Mouse (Mus musculus) hindbrain, embryonic 12.5 days (tissue): ENCODE measurements around the gene Pcdh18. TPM values are rescaled to one million over a fixed set of nuclear protein-coding genes. Genes with fewer than 3 reads are reported as not detected.

Source experiments
- ATAC-seq: fragments of 200-750 bp; cut with Nextera tagmentation; 2 replicates; pipeline ENCODE4 v1.8.0; 2017; ENCODE audit warnings: moderate TSS enrichment; ENCODE audit not compliant: low FRiP score
- H3K27ac ChIP-seq: fragments of 300-500 bp; sonication (generic); 2 replicates; pipeline ENCODE4 v1.5.1; 2016; ENCODE audit warnings: mild to moderate bottlenecking
- H3K27me3 ChIP-seq: fragments of 300-500 bp; sonication (generic); 2 replicates; pipeline ENCODE4 v1.6.1; 2016; ENCODE audit warnings: mild to moderate bottlenecking
- H3K36me3 ChIP-seq: fragments of 300-500 bp; sonication (generic); 2 replicates; pipeline ENCODE4 v1.6.1; 2016; ENCODE audit warnings: mild to moderate bottlenecking
- H3K4me1 ChIP-seq: fragments of 300-500 bp; sonication (generic); 2 replicates; pipeline ENCODE4 v1.6.1; 2016
- H3K4me2 ChIP-seq: fragments of 300-500 bp; sonication (generic); replicated peaks from 2 replicates; pipeline ENCODE4 v1.6.1; 2016; ENCODE audit warnings: mild to moderate bottlenecking
- H3K4me3 ChIP-seq: fragments of 300-500 bp; sonication (generic); 2 replicates; pipeline ENCODE4 v1.5.1; 2016; ENCODE audit warnings: mild to moderate bottlenecking
- H3K9ac ChIP-seq: fragments of 300-500 bp; sonication (generic); 2 replicates; pipeline ENCODE4 v1.6.1; 2016; ENCODE audit warnings: mild to moderate bottlenecking, moderate library complexity
- H3K9me3 ChIP-seq: fragments of 300-500 bp; sonication (generic); replicated peaks from 2 replicates; pipeline ENCODE4 v1.6.1; 2016; ENCODE audit warnings: mild to moderate bottlenecking
- WGBS: fragments of 180-500 bp; shearing (Covaris S2); methylation state at CpG from one replicate; pipeline ENCODE4 v1.1.7; 2016; 5-methylcytosine and 5-hydroxymethylcytosine counted together
- polyA plus RNA-seq: library from polyadenylated mRNA; unstranded; fragments of >200 nt; fragmentation: Nextera tagmentation; extraction: Ambion mirVana; gene quantifications from 2 replicates; pipeline ENCODE4 v1.2.1, GENCODE M21; 2016

Gene Pcdh18
- polyA plus RNA-seq, 1 experiment from 2014 or later, result 78.8 TPM

DNA sequence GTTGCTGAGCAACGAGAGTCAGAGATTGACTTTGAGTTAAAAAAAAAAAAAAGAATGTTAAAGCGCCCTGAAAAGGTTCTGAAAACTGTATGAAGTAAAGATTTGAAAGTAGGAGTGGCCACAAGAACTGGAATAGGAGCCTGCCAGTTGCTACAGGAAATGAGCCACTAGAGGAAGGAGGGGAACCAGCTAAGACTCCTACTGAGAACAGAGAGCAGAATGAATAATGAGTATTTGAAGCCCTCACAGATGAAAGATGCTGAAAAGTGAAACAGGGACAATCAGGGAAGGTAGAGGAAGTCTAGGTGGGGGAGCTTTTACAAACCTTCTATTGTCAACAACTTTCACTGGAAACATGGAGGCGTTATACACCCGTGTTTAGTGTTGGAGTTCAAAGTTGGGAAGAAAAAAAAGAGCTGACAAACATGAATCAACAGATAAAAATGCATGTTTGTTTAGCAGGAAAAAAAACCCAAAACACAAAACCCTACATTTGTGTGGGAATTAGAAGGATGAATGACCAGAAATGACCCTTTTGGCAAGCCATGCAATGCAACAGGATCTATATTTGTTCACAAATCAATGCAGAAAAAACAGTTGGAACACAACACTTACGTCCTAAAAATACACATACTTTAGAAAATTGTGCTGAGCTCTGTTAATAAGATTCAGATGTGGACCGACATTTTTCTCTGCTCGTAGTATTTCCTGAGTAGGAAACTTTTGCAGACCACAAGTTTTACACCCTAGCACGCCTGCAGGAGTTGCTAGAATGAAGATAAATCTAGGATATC lies 7.4 kb downstream of the Pcdh18 start:
- Histone ChIP-seq H3K9me3 (no peaks in the 10 kb centered on the region), H3K27ac (no peak overlapping the region), H3K4me3 (no peak overlapping the region), H3K36me3 (peaks cover 52% of the 10 kb centered on the region), H3K9ac (no peak overlapping the region), H3K4me2 (no peak overlapping the region), H3K4me1 (peaks cover 33% of the 10 kb centered on the region), H3K27me3 (no peaks in the 10 kb centered on the region)
- ATAC-seq, result no peak
- 60% methylated on average over 8 of the region's 8 CpGs for WGBS

DNA sequence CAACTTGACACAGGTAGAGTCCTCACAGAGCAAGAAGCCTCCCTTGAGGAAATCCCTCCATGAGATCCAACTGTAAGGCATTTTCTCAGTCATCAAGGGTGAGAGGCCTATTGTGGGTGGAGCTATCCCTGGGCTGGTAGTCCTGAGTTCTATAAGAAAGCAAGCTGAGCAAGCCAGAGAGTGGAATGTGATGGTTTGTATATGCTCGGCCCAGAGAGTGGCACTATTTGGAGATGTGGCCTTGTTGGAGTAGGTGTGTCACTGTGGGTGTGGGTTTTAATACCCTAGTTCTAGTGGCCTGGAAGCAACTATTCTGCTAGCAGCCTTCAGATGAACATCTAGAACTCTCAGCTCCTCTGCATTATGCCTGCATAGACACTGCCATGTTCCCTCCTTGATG lies 9.1 kb downstream of the Pcdh18 start:
- no peak for ATAC-seq
- peaks cover 54% of the 10 kb centered on the region for H3K36me3 ChIP-seq
- 96% methylated on average over 1 of the region's 1 CpGs for WGBS
- H3K4me1 ChIP-seq, result peaks cover 18% of the 10 kb centered on the region
- no peak overlapping the region for H3K9ac ChIP-seq
- no peak overlapping the region for H3K27ac ChIP-seq
- no peak overlapping the region for H3K4me2 ChIP-seq
- no peaks in the 10 kb centered on the region for H3K27me3 ChIP-seq
- H3K4me3 ChIP-seq, result no peak overlapping the region
- H3K9me3 ChIP-seq, result no peaks in the 10 kb centered on the region

DNA sequence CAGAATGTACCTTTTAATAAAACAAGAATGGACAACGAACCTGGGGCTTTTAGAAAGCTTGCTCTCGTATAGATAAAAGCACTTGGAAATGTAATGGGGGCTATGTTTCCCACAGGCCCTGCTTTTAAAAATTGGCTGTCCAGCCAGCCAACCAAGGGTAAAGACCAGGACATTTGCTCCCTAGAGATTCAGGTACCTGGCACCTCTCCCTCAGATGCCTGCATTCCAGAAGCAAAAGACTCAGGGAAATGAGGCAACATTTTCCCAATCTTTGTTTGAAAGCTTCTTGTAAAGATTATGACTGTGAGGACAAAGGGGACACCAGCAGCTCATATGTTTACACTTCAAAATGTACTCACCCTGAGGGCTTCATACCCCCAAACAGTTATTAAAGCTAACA lies 18.1 kb downstream of the Pcdh18 start:
- Histone ChIP-seq H3K36me3 (0 out of 2 replicates have a peak, but pooled peaks cover 5% of the 10 kb centered on the region), H3K4me1 (no peaks in the 10 kb centered on the region), H3K9ac (no peak overlapping the region), H3K4me2 (no peak overlapping the region), H3K9me3 (no peaks in the 10 kb centered on the region), H3K27me3 (no peaks in the 10 kb centered on the region), H3K4me3 (no peak overlapping the region), H3K27ac (no peak overlapping the region)
- no peak for ATAC-seq
- whole genome bisulfite sequencing, result 78% methylated on average over 2 of the region's 2 CpGs

DNA sequence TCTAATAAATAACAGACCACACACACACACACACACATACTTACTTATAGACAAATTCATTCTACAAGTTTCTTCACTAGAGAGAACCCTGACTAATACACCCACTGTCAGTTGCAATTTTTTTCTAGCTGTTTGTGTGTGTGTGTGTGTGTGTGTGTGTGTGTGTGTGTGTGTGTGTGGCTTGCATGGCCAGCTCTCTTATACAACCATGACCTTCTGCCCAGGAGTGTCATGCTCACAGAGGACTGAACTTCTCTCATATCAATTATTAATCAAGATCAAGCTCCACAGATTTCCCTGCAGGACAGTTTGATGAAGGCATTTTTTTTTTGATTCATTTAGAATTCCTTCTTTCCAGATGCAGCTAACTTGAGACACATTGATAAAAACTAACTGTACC lies 18.6 kb downstream of the Pcdh18 start:
- Histone ChIP-seq H3K36me3 (0 out of 2 replicates have a peak, but pooled peaks cover under 1% of the 10 kb centered on the region), H3K9me3 (no peaks in the 10 kb centered on the region), H3K9ac (no peak overlapping the region), H3K4me1 (no peaks in the 10 kb centered on the region), H3K27me3 (no peaks in the 10 kb centered on the region), H3K4me3 (no peak overlapping the region), H3K4me2 (no peak overlapping the region), H3K27ac (no peak overlapping the region)
- ATAC-seq, result no peak

DNA sequence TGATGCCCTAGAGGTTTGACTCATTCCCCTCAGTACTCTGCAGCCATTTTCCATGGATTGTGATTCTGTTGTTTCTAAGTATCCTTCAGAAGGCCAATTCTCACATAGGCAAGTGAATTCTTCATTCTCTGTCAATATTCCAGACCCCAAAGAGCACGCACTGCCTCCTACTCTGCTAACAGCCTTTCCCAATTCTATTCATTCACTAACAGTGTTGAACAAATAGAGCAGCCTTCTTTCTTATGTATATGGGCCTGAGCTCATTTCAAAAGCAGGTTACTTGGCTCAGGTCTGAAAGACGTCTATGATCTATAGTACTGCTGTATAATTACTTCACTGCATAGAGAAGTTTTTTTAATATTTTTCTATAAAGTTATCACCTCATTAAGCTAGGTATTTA lies 50.6 kb downstream of the Pcdh18 start:
- Histone ChIP-seq H3K36me3 (no peaks in the 10 kb centered on the region), H3K4me1 (peaks cover 4% of the 10 kb centered on the region; the same call in 1 of the 2 replicates), H3K27me3 (no peaks in the 10 kb centered on the region), H3K9ac (no peak overlapping the region), H3K4me3 (no peak overlapping the region), H3K4me2 (no peak overlapping the region), H3K9me3 (no peaks in the 10 kb centered on the region), H3K27ac (no peak overlapping the region)
- WGBS, result 34% methylated on average over 2 of the region's 2 CpGs
- ATAC-seq, result no peak

DNA sequence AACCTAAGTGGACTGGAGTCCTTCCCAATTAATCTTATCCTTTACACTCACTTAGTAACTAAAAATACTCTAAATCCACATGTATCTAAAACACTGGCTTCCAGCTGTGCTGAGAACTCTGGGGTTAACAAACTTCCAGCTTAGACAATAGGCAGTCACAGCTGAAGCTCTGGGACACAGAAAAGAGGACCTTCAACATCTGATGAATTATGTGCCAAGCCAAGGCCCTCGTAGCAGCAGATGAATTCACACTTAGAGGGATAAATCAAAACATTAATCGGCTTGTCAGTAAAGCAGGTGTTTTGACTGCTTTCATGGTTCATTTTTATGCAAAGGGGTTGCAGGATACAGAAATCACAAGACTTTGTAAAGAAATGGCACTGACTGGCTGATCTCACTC lies 57.2 kb downstream of the Pcdh18 start:
- 9% methylated on average over 2 of the region's 2 CpGs for WGBS
- no peak overlapping the region for H3K4me2 ChIP-seq
- no peaks in the 10 kb centered on the region for H3K27me3 ChIP-seq
- H3K36me3 ChIP-seq, result no peaks in the 10 kb centered on the region
- H3K27ac ChIP-seq, result no peak overlapping the region
- H3K9ac ChIP-seq, result no peak overlapping the region
- H3K9me3 ChIP-seq, result no peaks in the 10 kb centered on the region
- H3K4me1 ChIP-seq, result peaks cover 4% of the 10 kb centered on the region
- H3K4me3 ChIP-seq, result no peak overlapping the region
- no peak for ATAC-seq
